9 mouse cellular contexts compared by ENCODE assay signal in the genomic region with DNA sequence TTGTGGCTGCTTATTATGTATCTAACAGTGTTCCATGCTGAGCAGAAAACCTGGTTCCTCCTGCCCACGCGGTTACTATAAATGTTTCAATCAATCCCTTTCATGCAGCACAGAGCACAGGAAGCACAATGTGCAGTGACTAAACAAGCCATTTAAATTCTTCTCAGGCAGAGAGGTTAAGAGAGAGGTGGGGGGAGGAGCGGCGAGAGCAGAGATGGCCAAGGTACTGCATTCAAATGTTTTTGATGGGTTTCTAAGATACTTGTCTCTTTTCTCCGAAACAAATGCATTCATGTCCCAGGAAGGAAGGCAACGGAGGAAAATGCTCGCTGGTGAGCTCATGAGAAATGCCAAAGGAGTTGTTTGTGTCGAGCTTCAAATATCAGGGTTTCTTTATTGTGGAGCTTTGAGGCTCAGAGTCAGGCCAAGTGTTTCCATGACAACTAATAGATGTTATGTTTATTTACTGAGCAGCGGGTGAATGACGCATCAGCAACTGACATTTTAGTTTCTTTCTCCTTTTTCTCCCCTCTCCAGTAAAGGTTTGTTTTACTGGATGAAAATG.
DNase-seq lines count a peak whose midpoint lies in the region; ATAC-seq and TF ChIP-seq lines count a peak whose summit lies in the region.
"Had no signal": no experiment of that assay in that cellular context is flagged by ENCODE, and none has a peak within 500 bp of the region (broad histone marks: within the 10 kb centered on the region; RNA-seq: fewer than 3 reads in every experiment).

No protein-coding gene starts in this region.

- peaks cover 16% of the 10 kb centered on the region for H3K4me1 ChIP-seq in embryonic fibroblast, embryonic 13.5 days (ENCODE audit: control insufficient read depth, insufficient read depth, low read length)
- peaks cover 32% of the 10 kb centered on the region for H3K4me1 ChIP-seq in hindbrain, embryonic 15.5 days (replicated peaks)
- H3K4me1 ChIP-seq: megakaryocyte, embryonic 14.5 days had no signal

- under 1% methylated on average over 10 of the region's 10 CpGs for WGBS in hindbrain, embryonic 15.5 days

- no peaks in the 10 kb centered on the region for H3K9me3 ChIP-seq in hindbrain, embryonic 15.5 days
- H3K9me3 ChIP-seq: megakaryocyte, embryonic 14.5 days had no signal

- intact Hi-C loops in left cerebral cortex, postnatal 25 days (cut with DNase I) = no loop called here
- intact Hi-C loops in gastrocnemius, postnatal 36 days (cut with DNase I) = no loop called here

- DNase-seq in CD4-positive helper T cell, adult 2 months (ENCODE audit: low read depth, low spot score) = peak; percentile 68
- peak; percentile 17 for DNase-seq in adrenal gland, postnatal 10 days
- peak; percentile 74 to 85 for DNase-seq in left cerebral cortex, postnatal 25 days (ENCODE audit: low spot score in 2 of 2)
- DNase-seq in neural tube, embryonic 10.5 days (ENCODE audit: extremely low spot score, low spot score) = peak; percentile 65
- DNase-seq in gastrocnemius, postnatal 36 days = no peak

- H3K27ac ChIP-seq in embryonic fibroblast, embryonic 13.5 days (ENCODE audit: insufficient read depth, low read length) = peak overlapping the region; percentile 68
- peak overlapping the region; percentile 91 for H3K27ac ChIP-seq in hindbrain, embryonic 15.5 days (replicated peaks)

- no peaks in the 10 kb centered on the region for H3K36me3 ChIP-seq in hindbrain, embryonic 15.5 days

- H3K27me3 ChIP-seq in hindbrain, embryonic 15.5 days = no peaks in the 10 kb centered on the region

- peak; percentile 93 for ATAC-seq in hindbrain, embryonic 15.5 days (ENCODE audit: low FRiP score, low read depth)
- ATAC-seq in granulocyte monocyte progenitor cell, adult 5-6 weeks (replicated peaks; ENCODE audit: poor library complexity, severe bottlenecking) = no peak

- no peak; the same call in 1 of the 2 replicates for TF ChIP-seq POLR2A in embryonic fibroblast, embryonic 13.5 days (IDR thresholded peaks at IDR 0.05; ENCODE audit: low read depth, low read length)

- TF ChIP-seq CTCF in embryonic fibroblast, embryonic 13.5 days (IDR thresholded peaks at IDR 0.05; ENCODE audit: borderline replicate concordance, insufficient read depth, low read length) = no peak

- H3K4me3 ChIP-seq in embryonic fibroblast, embryonic 13.5 days (ENCODE audit: insufficient read depth, low read length) = peak overlapping the region; percentile 16; the same call in 1 of the 2 replicates
- H3K4me3 ChIP-seq in hindbrain, embryonic 15.5 days = no peak overlapping the region
- H3K4me3 ChIP-seq: megakaryocyte, embryonic 14.5 days had no signal

- H3K9ac ChIP-seq in hindbrain, embryonic 15.5 days = peak overlapping the region; percentile 1; the same call in 1 of the 2 replicates

- H3K4me2 ChIP-seq in hindbrain, embryonic 15.5 days = peak overlapping the region; percentile 42

Comparison
In these comparisons a context has a peak if more than half of its experiments do, and no peak if none do; other contexts are left out.
1. DNase-seq: peak in CD4-positive helper T cell, adult 2 months (single experiment), adrenal gland, postnatal 10 days (single experiment), left cerebral cortex, postnatal 25 days (2 of 2) and neural tube, embryonic 10.5 days (single experiment); none in gastrocnemius, postnatal 36 days (0 of 2).